Mouse (Mus musculus) left cerebral cortex, adult 2 months (tissue): ENCODE results near the gene Plekha6. TPM values are rescaled to one million over a fixed set of nuclear protein-coding genes. Genes with fewer than 3 reads are reported as not detected.

ENCODE experiments used
- DNase-seq, 2 experiments: peaks; one replicate each; pipeline ENCODE4 v3.0.0; 2021 to 2022; ENCODE audit warnings: low spot score in 2 of 2, mixed read lengths in 1 of 2; ENCODE audit errors: extremely low spot score in 1 of 2
- H3K27ac ChIP-seq: fragments of 200-600 bp; 2 replicates; pipeline ENCODE4 v1.8.1; 2022
- H3K4me3 ChIP-seq: fragments of 200-600 bp; 2 replicates; pipeline ENCODE4 v1.8.1; 2022
- CTCF ChIP-seq: fragments of 200-600 bp; IDR thresholded peaks from 2 replicates; pipeline ENCODE4 v1.8.1; 2022; ENCODE audit warnings: antibody characterized with exemption, mild to moderate bottlenecking, moderate library complexity
- intact Hi-C: fragments of 180-260 bp; cut with DNase I; formaldehyde crosslinking; loops from one replicate; pipeline ENCODE4 v1.15.1; 2025
- total RNA-seq, 2 experiments: library from RNA; stranded (reverse); gene quantifications; 2 replicates each; pipeline ENCODE4 v1.2.3; 2021

Plekha6 gene
- total RNA-seq, 2 experiments from 2014 or later, result 94.2 to 96.3 TPM

DNA sequence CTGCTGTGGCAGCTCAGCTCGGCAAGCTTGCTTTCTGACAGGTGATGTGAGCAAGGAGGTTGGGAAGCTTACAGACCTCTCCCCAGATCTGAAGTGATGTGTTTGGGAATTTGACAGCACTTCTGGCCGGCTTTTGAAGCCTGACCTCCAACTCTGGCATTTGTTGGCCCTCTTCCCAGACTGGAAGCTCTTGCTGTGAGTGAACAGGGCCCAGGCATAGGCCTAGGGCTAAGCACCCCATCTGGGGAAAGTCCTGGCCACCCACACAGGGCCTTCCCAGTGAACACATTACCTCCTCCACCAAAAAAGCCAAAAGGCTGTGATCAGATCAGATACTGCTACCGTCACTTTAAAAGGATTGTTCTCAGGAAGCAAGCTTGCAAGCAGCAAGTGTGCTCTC, 138.5 kb downstream of the Plekha6 start:
- no peak for DNase-seq
- Histone ChIP-seq H3K27ac (no peak overlapping the region), H3K4me3 (no peak overlapping the region)
- no peak for TF ChIP-seq CTCF
- intact Hi-C loops, result loop anchor here (2.0 kb wide), 1 partner anchor 76 kb away; no protein-coding TSS in a partner anchor

- peak; percentile 82 for TF ChIP-seq CTCF
- peak; percentile 75 to 86 for DNase-seq
- H3K4me3 ChIP-seq, result no peak overlapping the region
- intact Hi-C loops, result loop anchor here (1.0 kb wide), 3 partner anchors 125 to 161 kb away; no protein-coding TSS in a partner anchor
- no peak overlapping the region for H3K27ac ChIP-seq
These were observed 142.8 kb downstream of the Plekha6 start for GRCm38 (mm10) chr1:133306842-133307241.

- H3K4me3 ChIP-seq, result no peak overlapping the region
- H3K27ac ChIP-seq, result no peak overlapping the region
- DNase-seq, result peak in 1 of 2 experiments; percentile 27
- intact Hi-C loops, result loop anchor here (1.0 kb wide), 3 partner anchors 125 to 161 kb away; no protein-coding TSS in a partner anchor
- peak; percentile 84 for TF ChIP-seq CTCF
These were observed 143.3 kb downstream of the Plekha6 start for GRCm38 (mm10) chr1:133307318-133307717.

- no peak for TF ChIP-seq CTCF
- DNase-seq, result no peak
- Histone ChIP-seq H3K27ac (no peak within 1 kb of the TSS), H3K4me3 (no peak within 1 kb of the TSS)
- intact Hi-C loops, result no loop called here
These were observed 145.8 kb downstream of the Plekha6 start, which contains the start of gene Golt1a for GRCm38 (mm10) chr1:133309652-133310267. Golt1a (plus strand) TSS chr1:133309800.

DNA sequence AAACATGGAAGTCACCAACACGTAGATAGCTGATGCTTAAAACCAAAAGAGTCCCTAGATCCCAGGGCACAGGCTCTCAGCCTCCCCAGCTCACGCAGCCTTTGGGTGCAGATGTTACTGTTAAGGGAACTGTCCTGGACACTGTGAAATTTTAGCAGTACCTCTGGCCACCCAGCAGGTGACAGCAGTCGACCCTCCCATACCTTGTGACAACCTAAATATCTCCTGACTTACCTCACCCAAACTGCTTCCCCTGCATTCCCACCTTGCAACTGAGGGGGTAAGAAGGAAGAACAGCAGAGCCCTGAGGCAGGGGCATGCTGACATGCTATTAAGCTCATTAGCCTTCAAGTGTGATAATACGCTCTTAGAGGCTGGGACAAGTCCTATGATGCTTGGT, 147.2 kb downstream of the Plekha6 start:
- Histone ChIP-seq H3K4me3 (no peak overlapping the region), H3K27ac (peak overlapping the region; percentile 61)
- intact Hi-C loops, result no loop called here
- peak; percentile 25 for TF ChIP-seq CTCF
- DNase-seq, result no peak

DNA sequence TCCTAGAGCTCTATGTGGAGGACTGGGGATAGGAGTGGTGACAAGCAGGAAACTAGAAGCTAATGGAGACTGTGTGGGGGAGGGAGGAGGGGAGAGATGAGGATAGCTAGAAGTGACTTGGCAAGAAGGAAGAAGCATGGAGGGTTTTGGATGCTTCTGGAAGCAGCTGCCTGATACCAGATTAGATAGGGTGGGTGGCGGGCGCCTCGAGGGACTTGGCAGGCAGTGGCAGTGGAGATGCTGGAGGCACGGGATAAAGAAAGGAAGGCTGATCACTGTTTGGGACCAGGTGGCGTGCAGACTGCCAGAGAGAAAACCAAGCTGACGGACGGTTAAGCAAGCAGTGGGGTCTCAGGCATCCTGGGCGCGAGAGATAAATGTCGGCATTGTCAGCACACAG, 147.9 kb downstream of the Plekha6 start:
- TF ChIP-seq CTCF, result no peak
- H3K27ac ChIP-seq, result peak overlapping the region; percentile 61
- H3K4me3 ChIP-seq, result no peak overlapping the region
- intact Hi-C loops, result no loop called here
- DNase-seq, result peak; percentile 65 to 68

DNA sequence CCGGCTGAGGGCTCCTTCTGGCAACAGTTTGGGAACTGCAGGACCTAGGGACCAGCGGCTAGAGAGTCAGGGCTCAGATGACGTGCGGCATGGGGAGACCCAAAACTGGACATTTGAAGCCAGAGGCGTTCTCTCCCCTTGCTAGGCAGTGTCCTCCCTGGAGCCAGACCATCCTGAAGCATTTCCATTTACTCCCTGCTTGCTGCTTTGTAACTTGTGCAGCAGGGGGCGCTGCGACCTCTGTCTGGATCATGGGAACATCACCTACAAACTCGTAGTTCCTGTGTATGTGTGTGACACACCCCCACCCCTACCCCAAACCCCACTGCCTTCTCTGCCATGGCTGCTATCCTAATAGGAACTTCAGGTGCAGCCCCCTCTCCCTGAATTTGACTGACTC, 150.4 kb downstream of the Plekha6 start:
- Histone ChIP-seq H3K27ac (no peak overlapping the region), H3K4me3 (no peak overlapping the region)
- intact Hi-C loops, result loop anchor here (1.0 to 2.0 kb wide), 2 partner anchors 39 to 296 kb away; partner anchors contain the start of gene Snrpe
- peak; percentile 85 for TF ChIP-seq CTCF
- DNase-seq, result peak; percentile 40 to 55

DNA sequence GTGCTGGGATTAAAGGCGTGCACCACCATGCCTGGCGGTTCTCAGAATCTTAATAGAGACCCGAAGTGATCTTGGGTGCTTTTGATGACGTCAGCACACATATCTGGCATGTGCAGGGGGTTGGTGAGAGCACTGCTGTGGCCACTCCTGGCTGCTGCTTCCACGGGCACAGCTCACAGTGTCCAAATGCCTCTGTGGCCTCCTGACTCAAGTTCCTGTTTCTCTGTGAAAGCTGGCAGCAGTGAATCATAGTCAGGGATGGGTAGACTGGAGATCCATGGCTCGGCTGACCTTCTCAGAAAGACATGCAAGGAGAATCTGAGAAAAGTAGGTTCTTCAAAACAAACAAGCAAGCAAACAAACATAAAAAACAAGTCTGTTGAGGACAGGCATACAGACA, 151.8 kb downstream of the Plekha6 start:
- Histone ChIP-seq H3K27ac (no peak overlapping the region), H3K4me3 (no peak overlapping the region)
- intact Hi-C loops, result loop anchor here (2.0 kb wide), 1 partner anchor 295 kb away; the partner anchor contains the start of gene Snrpe
- TF ChIP-seq CTCF, result no peak
- DNase-seq, result no peak

- Histone ChIP-seq H3K4me3 (no peak overlapping the region), H3K27ac (no peak overlapping the region)
- intact Hi-C loops, result no loop called here
- TF ChIP-seq CTCF, result no peak; the same call in 1 of the 2 replicates
- no peak for DNase-seq
These were observed 152.6 kb downstream of the Plekha6 start for GRCm38 (mm10) chr1:133316577-133316976.

DNA sequence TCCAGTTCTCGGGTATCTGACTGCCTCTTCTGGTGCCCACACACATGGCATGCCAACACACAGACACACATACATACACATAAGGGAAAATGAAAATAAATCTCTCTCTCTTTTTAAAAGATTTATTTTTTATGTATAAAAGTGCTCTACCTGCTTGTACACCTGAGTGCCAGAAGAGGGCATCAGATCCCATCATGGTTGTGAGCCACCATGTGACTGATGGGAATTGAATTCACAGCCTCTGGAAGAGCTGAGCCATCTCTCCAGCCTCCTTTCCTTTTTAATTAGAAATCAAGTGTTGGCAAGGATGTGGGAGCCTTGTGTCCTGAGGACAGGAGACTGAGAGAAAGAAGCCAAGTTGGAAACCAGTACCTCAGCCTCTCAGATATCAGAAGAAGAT, 153.1 kb downstream of the Plekha6 start:
- no peak for DNase-seq
- intact Hi-C loops, result no loop called here
- TF ChIP-seq CTCF, result peak; percentile 51
- no peak overlapping the region for H3K27ac ChIP-seq
- no peak overlapping the region for H3K4me3 ChIP-seq

- H3K4me3 ChIP-seq, result no peak within 1 kb of the TSS
- TF ChIP-seq CTCF, result no peak
- DNase-seq, result no peak
- intact Hi-C loops, result no loop called here
- no peak within 1 kb of the TSS for H3K27ac ChIP-seq
These were observed 157.4 kb downstream of the Plekha6 start, which contains the start of gene Kiss1 for GRCm38 (mm10) chr1:133321267-133321925. Kiss1 (plus strand) TSS chr1:133321875.

DNA sequence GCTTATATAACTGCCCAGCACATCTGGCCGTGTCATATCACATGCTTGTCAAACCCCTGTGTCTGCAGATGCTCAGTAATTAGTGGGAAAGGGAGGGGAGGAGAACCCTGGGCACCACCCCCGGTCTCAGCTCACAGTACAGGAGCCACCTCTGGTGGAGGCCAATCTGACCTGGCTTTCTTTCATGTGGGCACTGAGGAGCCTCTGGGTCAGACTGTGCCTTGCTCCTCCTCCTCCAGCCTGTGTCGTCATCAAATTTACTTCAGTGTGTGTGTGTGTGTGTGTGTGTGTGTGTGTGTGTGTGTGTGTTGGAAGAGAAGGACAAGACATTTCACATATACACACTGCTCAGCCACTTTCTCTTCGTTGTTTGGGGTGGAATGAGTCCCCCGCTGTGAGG, 159.3 kb downstream of the Plekha6 start:
- Histone ChIP-seq H3K27ac (no peak overlapping the region), H3K4me3 (no peak overlapping the region)
- no peak for DNase-seq
- intact Hi-C loops, result no loop called here
- TF ChIP-seq CTCF, result no peak

- TF ChIP-seq CTCF, result no peak
- Histone ChIP-seq H3K4me3 (no peak overlapping the region), H3K27ac (no peak overlapping the region)
- intact Hi-C loops, result no loop called here
- DNase-seq, result no peak
These were observed 161.9 kb downstream of the Plekha6 start for GRCm38 (mm10) chr1:133325951-133326350.
